Mouse (Mus musculus) lung, embryonic 15.5 days (tissue): Measurements from ENCODE around the gene Atp8a2. TPM values are rescaled to one million over a fixed set of nuclear protein-coding genes. Genes with fewer than 3 reads are reported as not detected.

Source experiments
- ATAC-seq: fragments of 200-750 bp; cut with Nextera tagmentation; 2 replicates; pipeline ENCODE4 v1.8.0; 2017; ENCODE audit warnings: moderate number of reproducible peaks, borderline replicate concordance; ENCODE audit not compliant: low FRiP score, low TSS enrichment; ENCODE audit errors: extremely low read depth
- H3K27ac ChIP-seq: fragments of 300-500 bp; sonication (generic); 2 replicates; pipeline ENCODE4 v1.5.1; 2015; ENCODE audit warnings: moderate library complexity, mild to moderate bottlenecking, inconsistent platforms
- H3K27me3 ChIP-seq: fragments of 300-500 bp; sonication (generic); 2 replicates; pipeline ENCODE4 v1.6.1; 2015; ENCODE audit warnings: inconsistent platforms
- H3K36me3 ChIP-seq: fragments of 300-500 bp; sonication (generic); 2 replicates; pipeline ENCODE4 v1.6.1; 2015; ENCODE audit warnings: inconsistent platforms
- H3K4me1 ChIP-seq: fragments of 300-500 bp; sonication (generic); 2 replicates; pipeline ENCODE4 v1.6.1; 2015; ENCODE audit warnings: inconsistent platforms
- H3K4me2 ChIP-seq: fragments of 300-500 bp; sonication (generic); 2 replicates; pipeline ENCODE4 v1.6.1; 2015; ENCODE audit warnings: inconsistent platforms, mild to moderate bottlenecking, moderate library complexity
- H3K4me3 ChIP-seq: fragments of 300-500 bp; sonication (generic); 2 replicates; pipeline ENCODE4 v1.5.1; 2015; ENCODE audit warnings: mild to moderate bottlenecking, inconsistent platforms
- H3K9ac ChIP-seq: fragments of 300-500 bp; sonication (generic); 2 replicates; pipeline ENCODE4 v1.6.1; 2015; ENCODE audit warnings: inconsistent platforms
- H3K9me3 ChIP-seq: fragments of 300-500 bp; sonication (generic); 2 replicates; pipeline ENCODE4 v1.6.1; 2016; ENCODE audit warnings: inconsistent platforms
- WGBS: fragments of 180-500 bp; shearing (Covaris S2); methylation state at CpG from one replicate; pipeline ENCODE4 v1.1.7; 2015; 5-methylcytosine and 5-hydroxymethylcytosine counted together
- polyA plus RNA-seq: library from polyadenylated mRNA; unstranded; fragments of >200 nt; fragmentation: Nextera tagmentation; extraction: Ambion mirVana; gene quantifications from 2 replicates; pipeline ENCODE4 v1.2.1, GENCODE M21; 2015

Atp8a2 gene
- polyA plus RNA-seq, 1 experiment from 2014 or later = 1.8 TPM

DNA sequence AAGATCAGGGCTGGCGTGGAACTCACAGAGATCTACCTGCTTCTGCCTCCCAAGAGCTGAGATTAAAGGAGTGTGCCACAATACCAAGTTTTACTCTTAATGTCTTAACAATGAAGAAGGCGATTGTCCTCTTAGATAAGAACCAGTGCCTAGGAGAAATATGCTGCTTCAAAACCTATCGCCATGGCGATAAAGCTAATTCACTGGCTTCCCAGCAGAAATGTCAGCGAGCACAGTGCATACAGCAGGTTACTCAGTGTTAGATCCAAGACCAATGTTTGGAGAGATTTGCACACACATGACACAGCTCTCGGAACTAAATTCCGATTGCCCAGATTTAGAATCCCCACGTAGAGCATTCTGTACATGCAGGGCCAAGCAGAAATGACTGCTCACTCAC, 114.2 kb downstream of the Atp8a2 start:
- Histone ChIP-seq H3K27ac (no peak overlapping the region), H3K27me3 (peaks cover 12% of the 10 kb centered on the region), H3K4me3 (no peak overlapping the region), H3K4me1 (peaks cover 8% of the 10 kb centered on the region; the same call in 1 of the 2 replicates), H3K9ac (no peak overlapping the region), H3K9me3 (no peaks in the 10 kb centered on the region), H3K36me3 (no peaks in the 10 kb centered on the region), H3K4me2 (no peak overlapping the region)
- 66% methylated on average over 8 of the region's 8 CpGs for WGBS
- no peak for ATAC-seq

DNA sequence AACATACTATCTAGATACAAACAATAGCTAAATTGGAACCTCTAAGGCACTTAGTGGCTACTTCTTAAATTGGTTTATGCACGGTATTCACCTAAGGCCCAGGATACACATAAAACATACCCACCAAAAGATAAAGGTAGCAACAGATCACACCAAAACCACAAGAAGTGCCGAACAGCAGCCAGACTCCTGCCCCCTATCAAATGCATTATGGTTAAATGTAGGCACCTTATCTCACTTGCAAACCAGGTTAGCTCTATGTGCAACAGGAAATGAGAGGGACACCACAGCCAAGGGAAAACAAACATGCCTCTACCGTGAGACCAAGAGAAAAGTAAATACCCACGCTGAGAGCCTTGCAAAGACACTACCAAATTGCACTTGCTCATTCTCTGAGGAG, 124.5 kb downstream of the Atp8a2 start:
- Histone ChIP-seq H3K36me3 (no peaks in the 10 kb centered on the region), H3K4me2 (no peak overlapping the region), H3K9me3 (no peaks in the 10 kb centered on the region), H3K4me3 (no peak overlapping the region), H3K4me1 (no peaks in the 10 kb centered on the region), H3K27me3 (no peaks in the 10 kb centered on the region), H3K9ac (no peak overlapping the region), H3K27ac (no peak overlapping the region)
- 45% methylated on average over 4 of the region's 4 CpGs for WGBS
- ATAC-seq = no peak

DNA sequence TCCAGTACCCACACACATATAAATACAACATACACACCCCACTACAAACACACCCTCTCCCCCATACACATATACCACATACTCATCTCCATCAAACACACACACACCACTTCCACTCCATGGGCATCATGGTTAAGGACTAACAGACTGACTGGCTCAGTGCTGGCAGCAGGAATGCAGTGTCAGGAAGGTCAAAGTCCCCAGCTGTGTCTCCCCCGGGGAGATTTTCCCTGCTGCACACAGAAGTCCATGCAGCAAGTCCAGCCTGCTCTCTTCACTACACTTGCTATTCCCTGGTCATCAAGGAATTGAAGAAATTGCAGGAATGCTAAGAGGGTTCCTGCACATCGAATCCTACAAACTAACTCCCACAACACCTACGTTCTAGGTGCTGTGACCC, 131.8 kb downstream of the Atp8a2 start:
- WGBS = 48% methylated on average over 3 of the region's 3 CpGs
- no peak overlapping the region for H3K4me3 ChIP-seq
- no peak overlapping the region for H3K4me2 ChIP-seq
- H3K4me1 ChIP-seq = no peaks in the 10 kb centered on the region
- H3K9me3 ChIP-seq = no peaks in the 10 kb centered on the region
- no peak overlapping the region for H3K9ac ChIP-seq
- no peak for ATAC-seq
- H3K36me3 ChIP-seq = no peaks in the 10 kb centered on the region
- no peak overlapping the region for H3K27ac ChIP-seq
- H3K27me3 ChIP-seq = no peaks in the 10 kb centered on the region

DNA sequence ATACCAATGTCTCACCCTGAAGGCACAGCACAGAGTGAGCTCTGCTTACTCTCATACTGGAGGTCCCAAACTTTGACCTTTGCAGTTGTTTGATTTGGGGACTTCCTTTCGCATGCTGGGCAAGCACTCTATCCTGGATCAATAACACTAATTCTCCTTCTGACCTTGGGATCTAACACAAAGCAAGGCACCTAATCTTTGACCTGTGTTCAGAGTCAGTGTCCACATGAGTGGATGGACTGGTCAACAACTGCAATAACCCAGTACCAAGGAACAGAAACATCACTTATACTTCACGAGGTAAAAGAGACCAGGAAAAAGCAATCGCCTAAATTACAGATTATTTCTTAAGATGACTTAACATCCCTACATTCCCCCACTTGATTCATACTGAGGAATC, 136.0 kb downstream of the Atp8a2 start:
- no peaks in the 10 kb centered on the region for H3K27me3 ChIP-seq
- H3K4me2 ChIP-seq = no peak overlapping the region
- H3K36me3 ChIP-seq = no peaks in the 10 kb centered on the region
- no peak overlapping the region for H3K4me3 ChIP-seq
- H3K9me3 ChIP-seq = no peaks in the 10 kb centered on the region
- ATAC-seq = no peak
- 67% methylated on average over 3 of the region's 3 CpGs for WGBS
- H3K27ac ChIP-seq = no peak overlapping the region
- no peaks in the 10 kb centered on the region for H3K4me1 ChIP-seq
- H3K9ac ChIP-seq = no peak overlapping the region

- Histone ChIP-seq H3K36me3 (no peaks in the 10 kb centered on the region), H3K27ac (no peak overlapping the region), H3K9ac (no peak overlapping the region), H3K4me2 (no peak overlapping the region), H3K27me3 (no peaks in the 10 kb centered on the region), H3K4me3 (no peak overlapping the region), H3K9me3 (no peaks in the 10 kb centered on the region), H3K4me1 (no peaks in the 10 kb centered on the region)
- no peak for ATAC-seq
- 37% methylated on average over 3 of the region's 3 CpGs for WGBS
Observed at GRCm38 (mm10) chr14:60058867-60059266, 138.1 kb downstream of the Atp8a2 start.

DNA sequence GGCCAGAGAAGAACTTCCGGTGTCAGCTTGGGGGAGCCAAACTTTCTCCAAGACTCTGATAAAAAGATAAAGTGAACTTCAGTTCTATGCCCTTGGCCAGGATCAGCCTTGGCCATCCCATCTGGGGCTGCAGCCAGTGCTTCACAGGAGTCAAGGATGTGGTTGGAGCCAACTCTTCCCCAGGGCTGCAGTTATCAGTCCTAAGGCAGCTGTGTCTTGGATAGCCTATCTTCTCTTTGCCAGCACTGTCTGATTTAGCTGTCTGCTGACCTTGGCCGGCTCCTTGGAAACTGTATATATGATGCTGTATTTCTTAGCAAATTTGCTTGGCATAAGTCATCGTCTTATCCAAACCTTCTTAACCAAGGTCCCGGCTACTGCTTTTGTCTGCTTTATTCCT, 141.7 kb downstream of the Atp8a2 start:
- no peaks in the 10 kb centered on the region for H3K27me3 ChIP-seq
- WGBS = 62% methylated on average over 4 of the region's 4 CpGs

GRCm38 (mm10) chr14:60030666-60031065, 166.3 kb downstream of the Atp8a2 start:
- H3K9me3 ChIP-seq = no peaks in the 10 kb centered on the region
- WGBS = 35% methylated on average over 2 of the region's 2 CpGs

More for the DNA sequence above, 141.7 kb downstream of the Atp8a2 start:
- no peak for ATAC-seq
- H3K4me3 ChIP-seq = no peak overlapping the region
- no peaks in the 10 kb centered on the region for H3K36me3 ChIP-seq
- no peaks in the 10 kb centered on the region for H3K9me3 ChIP-seq
- H3K4me2 ChIP-seq = no peak overlapping the region
- no peak overlapping the region for H3K27ac ChIP-seq
- no peaks in the 10 kb centered on the region for H3K4me1 ChIP-seq
- no peak overlapping the region for H3K9ac ChIP-seq

DNA sequence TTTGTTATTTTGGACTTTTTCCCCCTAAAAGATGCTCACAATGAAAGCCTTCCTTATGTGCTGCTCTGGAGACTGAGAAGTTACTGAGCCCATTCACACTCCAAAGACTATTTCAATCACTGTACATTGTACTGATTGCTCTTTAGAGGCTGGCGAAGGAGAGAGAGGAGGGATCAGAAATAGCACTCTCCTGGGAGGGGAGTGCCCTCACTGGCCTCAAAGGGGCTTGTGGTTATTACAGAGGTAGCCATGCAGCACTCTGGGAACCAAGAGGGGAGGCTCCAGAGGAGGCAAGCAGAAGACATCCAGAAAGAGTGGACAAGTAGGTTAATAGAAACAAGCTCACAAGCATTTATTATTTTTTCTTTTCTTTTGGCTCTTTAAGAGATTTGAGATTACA, 169.8 kb downstream of the Atp8a2 start:
- Histone ChIP-seq H3K27ac (no peak overlapping the region), H3K4me2 (no peak overlapping the region), H3K27me3 (peaks cover 12% of the 10 kb centered on the region), H3K36me3 (no peaks in the 10 kb centered on the region), H3K9me3 (no peaks in the 10 kb centered on the region), H3K9ac (no peak overlapping the region), H3K4me1 (peaks cover 8% of the 10 kb centered on the region), H3K4me3 (no peak overlapping the region)
- 48% methylated on average over 1 of the region's 1 CpGs for WGBS
- no peak for ATAC-seq

More at GRCm38 (mm10) chr14:60030666-60031065, 166.3 kb downstream of the Atp8a2 start:
- Histone ChIP-seq H3K4me1 (peaks cover 8% of the 10 kb centered on the region), H3K27me3 (peaks cover 5% of the 10 kb centered on the region; the same call in 1 of the 2 replicates), H3K36me3 (no peaks in the 10 kb centered on the region), H3K4me2 (no peak overlapping the region), H3K27ac (no peak overlapping the region), H3K9ac (no peak overlapping the region), H3K4me3 (no peak overlapping the region)
- no peak for ATAC-seq

- Histone ChIP-seq H3K9me3 (no peaks in the 10 kb centered on the region), H3K27me3 (peaks cover 12% of the 10 kb centered on the region), H3K4me3 (no peak overlapping the region), H3K4me1 (peaks cover 8% of the 10 kb centered on the region), H3K36me3 (no peaks in the 10 kb centered on the region), H3K4me2 (no peak overlapping the region), H3K27ac (no peak overlapping the region), H3K9ac (no peak overlapping the region)
- 28% methylated on average over 8 of the region's 8 CpGs for whole genome bisulfite sequencing
- peak; percentile 64; the same call in 1 of the 2 replicates for ATAC-seq
Observed at GRCm38 (mm10) chr14:60026647-60027046, 170.3 kb downstream of the Atp8a2 start.

- Histone ChIP-seq H3K27me3 (no peaks in the 10 kb centered on the region), H3K4me3 (no peak overlapping the region), H3K36me3 (no peaks in the 10 kb centered on the region), H3K9ac (no peak overlapping the region), H3K9me3 (no peaks in the 10 kb centered on the region), H3K27ac (no peak overlapping the region), H3K4me1 (no peaks in the 10 kb centered on the region), H3K4me2 (no peak overlapping the region)
- 29% methylated on average over 4 of the region's 4 CpGs for WGBS
- ATAC-seq = peak; percentile 78; the same call in 1 of the 2 replicates
Observed at GRCm38 (mm10) chr14:60015891-60016290, 181.1 kb downstream of the Atp8a2 start.

DNA sequence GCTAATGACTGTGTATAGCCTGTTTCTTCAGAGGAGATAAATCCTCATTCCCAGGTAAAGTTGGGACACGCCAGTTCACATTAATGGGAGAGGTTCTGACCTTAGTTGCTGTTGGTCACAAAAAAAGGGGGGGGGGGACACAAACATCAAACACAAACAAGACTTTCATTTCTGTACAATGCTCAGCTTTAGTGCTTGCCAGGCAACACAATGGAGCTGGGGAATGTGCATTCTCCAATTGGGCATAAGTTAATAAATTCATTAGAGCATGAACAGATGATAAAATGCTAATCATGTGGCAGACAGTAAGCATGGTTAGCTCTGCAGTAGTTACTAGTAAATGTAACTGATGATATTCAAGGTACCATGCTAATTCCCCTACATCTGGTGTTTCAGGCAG, 195.2 kb downstream of the Atp8a2 start:
- no peak overlapping the region for H3K27ac ChIP-seq
- no peak overlapping the region for H3K4me3 ChIP-seq
- 90% methylated on average over 1 of the region's 1 CpGs for WGBS
- H3K36me3 ChIP-seq = no peaks in the 10 kb centered on the region
- no peaks in the 10 kb centered on the region for H3K27me3 ChIP-seq
- no peaks in the 10 kb centered on the region for H3K4me1 ChIP-seq
- ATAC-seq = no peak
- no peak overlapping the region for H3K9ac ChIP-seq
- H3K4me2 ChIP-seq = no peak overlapping the region
- no peaks in the 10 kb centered on the region for H3K9me3 ChIP-seq

DNA sequence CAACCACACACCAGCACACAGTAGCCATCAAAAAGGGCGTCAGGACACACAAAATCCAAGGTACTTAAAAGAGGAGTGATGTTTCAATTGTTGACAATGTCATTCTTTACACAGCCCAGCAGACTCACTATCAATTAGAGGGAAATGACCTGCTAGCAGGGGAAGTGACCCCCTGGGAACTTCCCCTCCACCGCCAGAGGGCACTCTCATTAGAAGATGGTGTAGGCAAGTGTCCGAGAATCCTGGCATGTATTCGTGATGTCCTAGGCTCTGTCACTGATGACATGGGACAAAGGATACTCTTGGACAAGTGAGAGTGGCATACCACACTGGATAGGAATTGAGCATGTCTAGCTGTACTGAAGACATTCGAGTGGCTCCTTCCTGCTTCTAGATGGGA, 208.1 kb downstream of the Atp8a2 start:
- no peak for ATAC-seq
- H3K4me2 ChIP-seq = no peak overlapping the region
- 55% methylated on average over 5 of the region's 5 CpGs for WGBS
- H3K36me3 ChIP-seq = no peaks in the 10 kb centered on the region
- no peak overlapping the region for H3K27ac ChIP-seq
- H3K9me3 ChIP-seq = no peaks in the 10 kb centered on the region
- H3K9ac ChIP-seq = no peak overlapping the region
- H3K4me3 ChIP-seq = no peak overlapping the region
- no peaks in the 10 kb centered on the region for H3K4me1 ChIP-seq
- no peaks in the 10 kb centered on the region for H3K27me3 ChIP-seq

- no peak overlapping the region for H3K27ac ChIP-seq
- H3K4me2 ChIP-seq = no peak overlapping the region
- WGBS = 87% methylated on average over 3 of the region's 3 CpGs
- H3K36me3 ChIP-seq = no peaks in the 10 kb centered on the region
- H3K4me3 ChIP-seq = no peak overlapping the region
- no peaks in the 10 kb centered on the region for H3K27me3 ChIP-seq
- H3K9me3 ChIP-seq = no peaks in the 10 kb centered on the region
- no peak overlapping the region for H3K9ac ChIP-seq
- no peaks in the 10 kb centered on the region for H3K4me1 ChIP-seq
- ATAC-seq = no peak
Observed at GRCm38 (mm10) chr14:59987975-59988374, 209.0 kb downstream of the Atp8a2 start.
